Mouse (Mus musculus) MEL (cell line): ENCODE measurements around the gene Wnt2b. TPM values are rescaled to one million over a fixed set of nuclear protein-coding genes. Genes with fewer than 3 reads are reported as not detected.

Experiments used
- DNase-seq: peaks from one replicate; pipeline ENCODE4 v3.0.0; 2011; ENCODE audit warnings: low read depth, low spot score
- H3K27ac ChIP-seq: 2 replicates; pipeline ENCODE4 v1.5.1; 2012; ENCODE audit warnings: low read depth, mild to moderate bottlenecking, control low read depth, low read length, moderate library complexity; ENCODE audit not compliant: control insufficient read depth
- H3K27me3 ChIP-seq, 2 experiments: fragments of 150-350 bp in 1 of 2; sonication (generic) in 1 of 2; 2 replicates each; pipeline ENCODE4 v1.6.1; 2012; ENCODE audit warnings: low read length in 2 of 2, mild to moderate bottlenecking in 2 of 2, improper control_type of control experiment in 1 of 2, moderate library complexity in 1 of 2; ENCODE audit not compliant: insufficient read depth in 2 of 2, control insufficient read depth in 1 of 2
- H3K36me3 ChIP-seq, 2 experiments: 2 replicates each; pipeline ENCODE4 v1.6.1; 2012 to 2014; ENCODE audit warnings: low read length in 2 of 2, improper control_type of control experiment in 1 of 2, inconsistent platforms in 1 of 2, mild to moderate bottlenecking in 1 of 2; ENCODE audit not compliant: insufficient read depth in 2 of 2, control insufficient read depth in 1 of 2
- H3K4me1 ChIP-seq, 2 experiments: fragments of 150-350 bp in 1 of 2; sonication (generic) in 1 of 2; 2 replicates each; pipeline ENCODE4 v1.6.1; 2012; ENCODE audit warnings: low read length in 2 of 2, improper control_type of control experiment in 1 of 2, mild to moderate bottlenecking in 1 of 2; ENCODE audit not compliant: insufficient read depth in 2 of 2, control insufficient read depth in 1 of 2
- H3K4me3 ChIP-seq, 2 experiments: fragments of 150-350 bp in 1 of 2; sonication (generic) in 1 of 2; 2 replicates each; pipeline ENCODE4 v1.5.1; 2012; ENCODE audit warnings: low read depth in 2 of 2, low read length in 2 of 2, mild to moderate bottlenecking in 2 of 2, moderate library complexity in 2 of 2, control low read depth in 1 of 2, improper control_type of control experiment in 1 of 2; ENCODE audit not compliant: control insufficient read depth in 1 of 2, insufficient read depth in 1 of 2
- H3K79me2 ChIP-seq: 2 replicates; pipeline ENCODE4 v1.6.1; 2012; ENCODE audit warnings: mild to moderate bottlenecking, low read length, moderate library complexity; ENCODE audit not compliant: control insufficient read depth, poor library complexity, insufficient read depth
- H3K9ac ChIP-seq: 2 replicates; pipeline ENCODE4 v1.6.1; 2012; ENCODE audit warnings: low read depth, mild to moderate bottlenecking, control low read depth, low read length, moderate library complexity; ENCODE audit not compliant: control insufficient read depth, poor library complexity, severe bottlenecking
- H3K9me3 ChIP-seq: fragments of 150-350 bp; sonication (generic); replicated peaks from 2 replicates; pipeline ENCODE4 v1.6.1; 2012; ENCODE audit warnings: mild to moderate bottlenecking, low read length, improper control_type of control experiment, moderate library complexity; ENCODE audit not compliant: insufficient read depth
- CHD2 ChIP-seq: IDR thresholded peaks from 2 replicates; pipeline ENCODE4 v1.6.1; 2011; ENCODE audit warnings: low read length, improper control_type of control experiment
- CTCF ChIP-seq, 3 experiments: IDR thresholded peaks in 2 of 3; conservative IDR thresholded peaks in 1 of 3; 2 replicates each; pipeline ENCODE4 v1.5.1; 2011 to 2012; ENCODE audit warnings: low read length in 3 of 3, low read depth in 2 of 3, mild to moderate bottlenecking in 2 of 3, improper control_type of control experiment in 1 of 3, inconsistent platforms in 1 of 3, mixed read lengths in 1 of 3, moderate library complexity in 1 of 3; ENCODE audit not compliant: control insufficient read depth in 1 of 3, insufficient read depth in 1 of 3, poor library complexity in 1 of 3, severe bottlenecking in 1 of 3
- E2F4 ChIP-seq: IDR thresholded peaks from 2 replicates; pipeline ENCODE4 v1.6.1; 2011; ENCODE audit warnings: low read depth, low read length, improper control_type of control experiment, borderline replicate concordance
- ELF1 ChIP-seq: IDR thresholded peaks from 2 replicates; pipeline ENCODE4 v1.6.1; 2014; ENCODE audit warnings: low read depth, mild to moderate bottlenecking, inconsistent platforms, low read length, improper control_type of control experiment, moderate library complexity
- GATA1 ChIP-seq: IDR thresholded peaks from 2 replicates; pipeline ENCODE4 v1.6.1; 2011; ENCODE audit warnings: low read depth, low read length, improper control_type of control experiment
- KAT2A ChIP-seq: conservative IDR thresholded peaks from 2 replicates; pipeline ENCODE4 v1.6.1; 2012; ENCODE audit warnings: low read depth, low read length, improper control_type of control experiment, inconsistent platforms
- MAX ChIP-seq: IDR thresholded peaks from 2 replicates; pipeline ENCODE4 v1.6.1; 2011; ENCODE audit warnings: low read length, improper control_type of control experiment
- MAZ ChIP-seq: IDR thresholded peaks from 2 replicates; pipeline ENCODE4 v1.6.1; 2012; ENCODE audit warnings: low read depth, mild to moderate bottlenecking, inconsistent platforms, low read length, improper control_type of control experiment
- MYB ChIP-seq: IDR thresholded peaks from 2 replicates; pipeline ENCODE4 v1.6.1; 2011; ENCODE audit warnings: mild to moderate bottlenecking, low read depth, low read length, improper control_type of control experiment
- NELFE ChIP-seq: IDR thresholded peaks from 2 replicates; pipeline ENCODE4 v1.6.1; 2011; ENCODE audit warnings: low read depth, low read length, improper control_type of control experiment
- POLR2AphosphoS2 ChIP-seq: IDR thresholded peaks from 2 replicates; pipeline ENCODE4 v1.6.1; 2011; ENCODE audit warnings: low read length, improper control_type of control experiment
- RCOR1 ChIP-seq: IDR thresholded peaks from 2 replicates; pipeline ENCODE4 v1.6.1; 2012; ENCODE audit warnings: low read depth, mild to moderate bottlenecking, inconsistent platforms, low read length, improper control_type of control experiment
- SIN3A ChIP-seq: IDR thresholded peaks from 2 replicates; pipeline ENCODE4 v1.6.1; 2012; ENCODE audit warnings: low read length, improper control_type of control experiment, inconsistent platforms
- ZNF384 ChIP-seq: IDR thresholded peaks from 2 replicates; pipeline ENCODE4 v1.6.1; 2012; ENCODE audit warnings: low read depth, mild to moderate bottlenecking, inconsistent platforms, low read length, improper control_type of control experiment
- polyA plus RNA-seq, 2 experiments: library from polyadenylated mRNA; stranded (reverse) in 1 of 2; unstranded in 1 of 2; fragments of >175 nt in 1 of 2; fragments of >200 nt in 1 of 2; gene quantifications; 2 replicates each; pipeline versions ENCODE4 v1.2.1 to v1.2.4; 2012; ENCODE audit warnings: low replicate concordance in 2 of 2, low read depth in 1 of 2; ENCODE audit not compliant: insufficient read length in 2 of 2, insufficient read depth in 1 of 2, missing spikeins in 1 of 2
- total RNA-seq: library from RNA; depleted of rRNA; stranded (reverse); fragments of 300-350 nt; gene quantifications from 2 replicates; pipeline ENCODE4 v1.2.3, GENCODE M21; 2012

Wnt2b gene
- total and polyA plus RNA-seq, 3 experiments, result 0.31 TPM; not detected in 2

DNA sequence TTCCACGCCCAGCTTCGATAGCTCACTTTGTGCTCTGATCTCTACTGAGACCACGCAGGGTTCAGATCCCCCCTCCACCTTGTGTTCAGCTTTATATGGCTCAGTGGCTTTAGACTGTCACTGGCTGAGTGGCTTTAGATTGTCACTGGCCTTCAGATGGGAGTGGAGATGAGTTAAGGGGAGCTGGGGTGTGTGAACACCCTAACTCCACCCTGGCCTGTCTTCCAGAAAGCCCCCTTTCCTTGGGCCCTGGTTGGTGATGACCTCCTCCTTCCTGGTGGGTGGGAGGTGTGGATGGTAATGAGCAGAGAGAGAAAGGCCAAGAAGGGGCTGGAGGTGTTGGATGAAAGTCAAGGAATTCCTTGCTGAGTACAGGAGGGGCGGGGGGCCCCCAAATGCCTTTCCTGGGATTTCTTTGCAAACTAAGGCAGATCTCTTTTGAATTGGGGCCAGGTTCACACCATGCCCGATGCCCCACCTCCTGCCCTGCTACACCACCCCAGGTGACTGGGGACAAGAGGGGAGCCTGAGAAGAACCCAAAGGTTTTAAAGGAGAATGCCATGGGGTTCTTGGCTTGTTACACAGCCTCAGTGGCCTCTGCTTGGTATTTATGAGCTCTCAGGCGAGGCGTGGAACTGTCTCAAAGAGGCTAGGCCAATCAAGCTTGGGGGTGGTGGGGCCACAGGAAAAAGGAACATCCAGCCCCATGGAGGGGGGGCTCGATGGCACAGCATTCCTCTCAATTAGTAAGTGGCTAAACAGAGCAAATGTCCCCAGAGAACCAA lies 3.5 kb upstream of the Wnt2b start:
- TF ChIP-seq MAZ, result no peak
- no peak for TF ChIP-seq NELFE
- TF ChIP-seq ELF1, result no peak
- TF ChIP-seq E2F4, result no peak
- no peak for TF ChIP-seq KAT2A
- no peak for TF ChIP-seq MAX
- no peak for TF ChIP-seq POLR2AphosphoS2
- TF ChIP-seq MYB, result no peak
- no peak for TF ChIP-seq CTCF (IDR thresholded peaks at IDR 0.05 in 2 of 3, conservative IDR thresholded peaks at IDR 0.05 in 1 of 3; ENCODE audit: control insufficient read depth in 1 of 3, insufficient read depth in 1 of 3, low read depth in 2 of 3, low read length in 3 of 3, poor library complexity in 1 of 3, severe bottlenecking in 1 of 3)
- no peak for TF ChIP-seq RCOR1
- no peak for TF ChIP-seq GATA1
- DNase-seq, result no peak
- Histone ChIP-seq H3K79me2 (no peaks in the 10 kb centered on the region), H3K4me3 (no peak overlapping the region), H3K9ac (no peak overlapping the region), H3K4me1 (no peaks in the 10 kb centered on the region; a peak in 1 of 4 replicates), H3K9me3 (no peaks in the 10 kb centered on the region), H3K36me3 (no peaks in the 10 kb centered on the region; a peak in 1 of 4 replicates), H3K27me3 (no peaks in the 10 kb centered on the region), H3K27ac (no peak overlapping the region)

- Histone ChIP-seq H3K4me3 (peak overlapping the region; percentile 3 to 15; a peak in 2 of 4 replicates), H3K27me3 (no peaks in the 10 kb centered on the region), H3K79me2 (no peaks in the 10 kb centered on the region), H3K9me3 (no peaks in the 10 kb centered on the region), H3K27ac (no peak overlapping the region), H3K4me1 (no peaks in the 10 kb centered on the region; a peak in 1 of 4 replicates), H3K36me3 (no peaks in the 10 kb centered on the region; a peak in 1 of 4 replicates), H3K9ac (peak overlapping the region; percentile 17; the same call in 1 of the 2 replicates)
- peak; percentile 26 for DNase-seq
- TF ChIP-seq SIN3A (no peak), CHD2 (no peak), ZNF384 (no peak)
These were observed 1.9 kb upstream of the Wnt2b start for GRCm38 (mm10) chr3:104963331-104964276.
